Mouse (Mus musculus) cerebellum, postnatal 25 days (tissue): ENCODE results near the gene 4921524J17Rik.
A peak's percentile ranks its signal among the peaks of the same experiment; 100 is the strongest.

Experiments
- DNase-seq, 2 experiments: peaks; one replicate each; pipeline ENCODE4 v3.0.0; 2021; ENCODE audit warnings: mixed read lengths in 2 of 2

The 4921524J17Rik gene

DNA sequence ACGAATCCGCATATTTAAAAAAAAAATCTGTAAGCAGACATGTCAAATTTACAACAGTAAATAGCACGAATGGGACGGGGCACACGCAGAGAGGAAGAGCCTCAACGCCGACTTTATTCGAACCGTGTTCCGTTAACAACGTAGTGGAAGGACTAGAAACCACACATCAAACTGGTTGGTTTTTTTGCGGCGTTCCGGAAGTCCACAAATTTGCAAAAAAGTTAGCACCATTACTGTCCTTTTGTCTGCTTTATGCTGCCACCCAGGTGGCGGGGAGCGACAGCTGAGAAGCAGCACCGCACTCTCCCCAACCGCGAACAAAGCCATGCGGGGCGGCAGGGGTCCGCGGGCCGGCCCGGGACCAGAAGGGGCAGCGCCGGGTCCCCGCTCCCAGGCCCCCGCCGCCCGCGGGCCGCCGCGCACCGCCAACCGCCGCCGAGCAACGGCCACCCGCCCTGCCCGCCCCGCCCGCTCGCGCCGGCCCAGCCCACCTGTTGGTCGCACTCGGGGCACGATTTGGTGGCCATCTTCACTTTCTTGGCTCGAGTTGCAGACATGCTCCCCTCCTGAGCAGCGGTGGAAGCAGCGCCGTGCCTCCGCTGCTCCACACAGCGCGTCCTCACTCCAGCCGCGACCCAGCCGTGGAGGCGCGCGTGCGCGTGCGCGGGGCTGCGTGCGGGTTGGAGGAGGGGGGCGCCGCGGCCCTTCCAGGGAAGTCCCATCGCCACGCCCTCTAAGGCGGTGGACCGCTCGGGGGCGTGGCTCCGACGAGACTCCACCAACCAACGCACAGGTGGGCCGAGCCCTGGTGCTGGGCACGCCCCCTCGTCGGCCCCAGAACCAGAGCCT is at the start of gene 4921524J17Rik:
Gene 4921524J17Rik (minus strand): TSS at position 666 of the 849 bp plus-strand sequence.
- DNase-seq, result peak; percentile 95 to 98

DNA sequence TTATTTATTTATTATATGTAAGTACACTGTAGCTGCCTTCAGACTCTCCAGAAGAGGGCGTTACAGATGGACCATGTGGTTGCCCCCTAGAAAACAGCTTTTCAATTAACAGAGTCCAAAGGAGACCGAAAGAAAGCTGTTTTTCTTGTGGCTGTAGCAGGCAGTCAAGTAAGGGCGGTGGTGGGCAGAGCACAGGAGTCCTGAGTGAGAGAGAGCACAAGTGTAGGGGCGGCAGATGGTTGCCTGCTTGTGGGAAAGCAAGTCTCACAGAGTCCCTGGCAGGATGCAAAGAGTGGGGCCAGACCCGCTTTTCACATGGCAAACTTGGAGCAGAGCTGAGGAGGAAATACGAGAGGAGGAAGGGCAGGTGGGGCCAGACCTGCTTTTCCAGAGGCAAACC is 49.8 kb upstream of the 4921524J17Rik start:
- DNase-seq, result no peak

- DNase-seq, result peak; percentile 48 to 55
Observed at GRCm38 (mm10) chr8:85481900-85482299, 49.3 kb upstream of the 4921524J17Rik start.

- DNase-seq, result no peak
Observed at GRCm38 (mm10) chr8:85479710-85480109, 47.1 kb upstream of the 4921524J17Rik start.

DNA sequence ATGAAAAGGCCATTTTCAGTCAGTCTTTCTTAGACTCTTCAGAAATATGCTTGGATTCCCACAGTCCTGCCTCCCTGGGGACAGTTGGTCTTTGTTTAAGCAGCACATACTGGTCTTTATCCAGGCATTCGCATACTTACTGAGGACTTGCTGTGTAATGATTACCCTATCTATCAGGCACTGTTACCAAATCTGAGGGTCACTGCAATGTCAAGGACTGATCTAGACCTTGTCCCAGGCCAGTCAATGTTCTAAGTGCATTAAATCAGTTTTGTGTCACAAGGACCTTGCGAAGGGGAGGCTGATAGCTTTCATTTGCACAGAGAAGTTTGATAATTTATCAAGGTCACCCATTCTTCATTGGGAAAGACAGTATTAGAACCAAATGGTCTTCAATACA is 45.8 kb upstream of the 4921524J17Rik start:
- no peak for DNase-seq

- DNase-seq, result no peak
Observed at GRCm38 (mm10) chr8:85476970-85477545, 44.4 kb upstream of the 4921524J17Rik start.

DNA sequence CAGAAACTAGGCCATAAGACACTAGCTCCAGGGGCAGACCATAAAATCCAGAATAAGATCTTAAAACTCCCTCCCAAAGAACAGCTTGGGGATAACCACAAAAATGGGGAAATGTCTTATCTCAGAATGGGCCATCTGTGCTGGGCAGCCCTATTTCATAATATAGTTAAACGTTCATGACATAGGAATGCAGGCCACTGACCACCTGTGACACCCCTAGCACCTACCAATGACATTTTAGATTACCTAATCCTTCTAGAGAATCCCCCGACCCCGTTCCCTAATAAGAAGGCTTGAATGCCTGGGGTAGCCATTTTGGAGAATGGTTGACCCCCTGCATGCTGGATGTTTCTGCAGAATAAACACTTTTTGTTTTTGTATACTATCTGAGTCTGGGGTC is 42.3 kb upstream of the 4921524J17Rik start:
- DNase-seq, result no peak

DNA sequence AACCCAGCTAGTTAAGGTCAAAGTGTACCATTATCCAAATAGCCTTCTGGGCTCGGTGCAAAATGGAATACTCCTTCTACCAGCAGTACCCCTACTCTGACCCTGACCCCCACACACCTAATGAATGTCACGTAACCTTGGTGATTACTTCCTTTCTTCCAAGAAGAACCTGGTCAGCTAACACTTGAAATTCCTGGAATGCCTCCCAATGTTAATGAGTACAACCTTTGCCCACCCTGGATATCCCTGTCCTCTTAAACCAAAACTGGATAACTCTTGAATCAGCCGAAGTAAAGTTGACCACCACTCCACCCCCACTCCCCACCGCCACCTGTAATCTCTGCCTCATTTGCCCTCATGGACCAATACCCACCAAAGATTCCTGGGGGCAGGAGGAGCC is 40.6 kb upstream of the 4921524J17Rik start:
- no peak for DNase-seq

DNA sequence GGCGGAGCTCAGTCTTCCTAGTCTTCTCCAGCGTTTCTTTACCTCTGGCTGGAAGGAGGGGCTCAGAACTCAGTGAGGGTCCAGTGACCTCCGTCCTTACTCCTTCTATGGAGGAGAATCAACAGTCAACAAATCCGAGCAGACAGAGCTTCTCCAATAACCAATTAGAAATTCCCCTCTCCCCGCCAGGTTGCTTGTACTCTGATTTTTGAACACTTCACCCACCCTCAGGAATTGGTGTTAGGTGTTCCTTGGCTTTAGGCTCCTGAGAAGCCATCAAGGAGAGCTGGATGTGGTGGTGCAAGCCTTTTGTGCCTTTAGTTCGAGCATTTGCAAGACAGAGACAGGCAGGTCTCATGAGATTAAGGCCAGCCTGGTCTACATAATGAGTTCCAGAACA is 40.2 kb upstream of the 4921524J17Rik start:
- no peak for DNase-seq

DNA sequence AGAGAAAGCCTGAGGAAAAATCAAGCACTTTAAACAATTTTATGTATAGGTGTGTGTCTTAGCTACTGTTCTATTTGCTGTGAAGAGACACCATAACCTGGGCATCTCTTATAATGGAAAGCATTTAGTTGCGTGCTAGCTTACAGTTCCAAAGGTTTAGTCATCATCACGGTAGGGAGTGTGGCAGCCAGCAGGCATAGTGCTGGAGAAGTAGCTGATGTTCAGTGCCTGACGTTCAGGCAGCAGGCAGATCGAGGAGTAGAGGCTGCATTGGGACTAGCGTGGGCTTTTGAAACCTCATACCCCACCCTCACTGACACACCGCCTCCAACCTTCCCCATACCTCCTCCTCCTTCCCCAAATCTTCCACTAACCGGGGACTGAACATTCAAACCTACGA is 38.1 kb upstream of the 4921524J17Rik start:
- DNase-seq, result no peak

GRCm38 (mm10) chr8:85466056-85466455 is 33.4 kb upstream of the 4921524J17Rik start:
- DNase-seq, result no peak

DNA sequence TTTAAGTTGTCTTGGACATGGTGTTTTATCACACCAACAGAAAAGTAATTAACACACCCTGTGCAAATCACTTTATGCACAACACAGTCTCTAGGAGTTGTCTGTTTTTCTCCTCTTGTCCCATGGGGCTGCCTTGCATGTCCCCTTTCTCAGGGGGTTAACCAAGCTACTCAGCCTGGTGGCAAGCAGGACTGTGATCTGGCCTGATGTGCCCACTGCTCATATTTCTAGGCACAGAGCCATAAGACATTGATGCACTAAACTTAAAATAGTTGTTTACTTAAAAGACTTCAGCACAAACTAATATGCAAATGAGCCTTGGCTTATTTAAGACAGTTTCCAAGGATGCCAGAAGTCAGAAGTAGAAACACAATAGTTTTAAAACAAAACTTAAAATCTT is 31.7 kb upstream of the 4921524J17Rik start:
- DNase-seq, result no peak

DNA sequence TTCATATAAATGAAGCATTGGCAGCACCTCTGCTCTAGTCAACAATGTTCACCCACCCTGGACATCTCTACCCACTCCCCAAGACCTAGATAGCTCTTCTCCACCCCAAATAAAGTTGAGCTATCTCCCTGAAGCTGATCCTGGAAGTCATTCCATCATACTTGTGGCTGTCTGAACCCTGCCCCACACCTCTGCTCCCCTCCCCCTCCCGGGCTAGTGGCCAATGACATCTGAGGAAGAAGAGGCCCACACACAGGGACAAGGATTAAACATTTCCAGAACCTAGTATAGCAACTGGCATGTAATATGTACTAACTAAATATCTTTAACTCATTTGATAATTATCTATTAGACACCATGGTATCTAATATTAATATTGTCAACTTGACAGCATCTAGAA is 29.8 kb upstream of the 4921524J17Rik start:
- DNase-seq, result no peak

GRCm38 (mm10) chr8:85461377-85461776 is 28.7 kb upstream of the 4921524J17Rik start:
- DNase-seq, result peak in 1 of 2 experiments; percentile 6

DNA sequence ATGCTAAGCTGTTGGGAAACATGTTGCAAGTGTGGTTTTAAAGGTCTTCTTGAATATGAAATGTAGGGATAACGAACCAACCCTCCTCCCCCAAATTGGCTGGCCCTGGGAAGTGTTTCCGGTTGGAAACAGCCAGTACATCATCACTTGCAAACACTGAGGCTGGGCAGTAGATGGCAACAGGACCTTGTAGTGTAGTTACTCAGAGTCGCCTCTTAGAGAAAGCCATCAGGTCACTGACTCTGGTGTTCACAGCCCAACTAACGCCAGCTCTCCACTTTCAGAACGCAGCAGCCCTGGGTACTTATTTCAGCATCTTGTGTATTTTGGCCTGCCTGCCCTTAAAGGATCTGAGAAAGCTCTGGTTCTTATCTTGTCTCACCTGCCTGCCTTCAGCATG is 28.2 kb upstream of the 4921524J17Rik start:
- DNase-seq, result no peak

DNA sequence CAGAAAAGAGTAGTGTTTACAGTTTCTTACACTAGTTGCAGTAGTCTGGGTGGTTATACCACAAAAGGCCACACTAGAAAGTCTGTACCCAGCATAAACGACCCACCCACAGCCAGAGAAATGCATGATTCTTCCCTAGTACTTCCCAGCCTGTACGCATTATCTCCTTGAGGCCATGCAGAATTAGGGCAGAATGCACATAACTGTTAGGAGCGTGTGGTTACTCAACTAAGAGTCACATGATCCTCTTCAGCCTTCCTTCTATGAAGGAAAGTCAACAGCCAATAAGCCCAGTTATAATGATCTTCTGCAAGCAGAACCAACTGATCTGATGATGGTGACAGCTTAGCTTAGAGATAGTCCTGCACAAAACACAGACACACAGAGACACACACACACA is 26.9 kb upstream of the 4921524J17Rik start:
- no peak for DNase-seq

DNA sequence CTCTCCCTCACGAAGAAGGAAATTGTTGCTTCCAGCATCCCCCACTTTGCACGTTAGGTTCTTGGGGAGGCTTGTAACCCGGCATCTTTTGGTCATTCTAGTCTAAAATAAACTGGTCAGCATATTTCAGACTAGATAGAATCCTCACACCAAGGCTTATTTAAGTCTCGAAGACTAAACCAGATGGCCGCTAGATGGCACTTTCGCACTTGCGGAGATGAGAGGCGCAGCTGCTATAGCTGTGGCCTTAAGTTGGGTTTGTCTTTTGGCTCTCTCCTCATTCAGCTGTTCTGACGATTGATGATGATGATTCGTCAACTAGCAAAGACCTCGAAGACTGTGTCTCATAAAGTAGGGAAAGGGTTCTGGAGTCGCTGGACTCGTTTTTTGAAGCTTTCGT is 23.9 kb upstream of the 4921524J17Rik start:
- DNase-seq, result peak; percentile 47 to 80

DNA sequence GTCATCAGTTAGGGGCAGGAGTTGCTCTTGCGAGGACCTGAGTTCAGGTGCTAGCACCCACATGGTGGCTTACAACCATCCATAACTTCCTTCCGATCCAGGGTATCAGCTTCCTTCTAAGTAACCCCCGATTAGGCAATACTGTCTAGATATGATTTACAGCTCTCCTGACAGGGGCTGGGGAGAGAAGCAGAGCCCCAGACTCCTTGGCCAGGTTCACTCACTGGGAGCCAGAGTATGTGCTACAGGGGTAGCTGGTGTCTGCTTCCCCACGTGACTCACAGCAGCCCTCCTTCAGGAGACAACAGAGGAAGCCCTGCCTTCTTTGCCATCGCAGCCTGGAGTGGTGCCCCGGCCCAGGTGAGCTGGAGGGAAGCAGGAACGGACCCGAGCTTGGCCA is 22.1 kb upstream of the 4921524J17Rik start:
- no peak for DNase-seq

DNA sequence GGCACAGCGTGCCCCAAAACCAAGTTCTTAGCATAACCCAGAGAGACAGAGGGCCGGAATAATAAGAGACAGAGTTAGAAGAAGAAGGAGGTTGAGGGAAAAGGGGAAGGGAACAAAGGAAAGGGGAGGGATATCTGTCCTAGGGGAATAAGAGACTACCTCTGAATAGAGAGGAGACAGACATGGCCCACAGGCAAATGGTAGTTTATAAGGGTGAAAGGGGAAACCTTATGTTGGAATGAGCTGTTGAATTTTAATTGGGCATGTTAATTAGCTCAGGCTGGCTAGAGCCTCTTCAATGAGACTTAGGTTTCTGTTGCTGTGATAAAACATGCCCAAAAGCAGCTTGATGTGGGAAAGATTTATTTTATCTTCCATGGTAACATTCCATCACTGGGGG is 20.6 kb upstream of the 4921524J17Rik start:
- DNase-seq, result no peak

DNA sequence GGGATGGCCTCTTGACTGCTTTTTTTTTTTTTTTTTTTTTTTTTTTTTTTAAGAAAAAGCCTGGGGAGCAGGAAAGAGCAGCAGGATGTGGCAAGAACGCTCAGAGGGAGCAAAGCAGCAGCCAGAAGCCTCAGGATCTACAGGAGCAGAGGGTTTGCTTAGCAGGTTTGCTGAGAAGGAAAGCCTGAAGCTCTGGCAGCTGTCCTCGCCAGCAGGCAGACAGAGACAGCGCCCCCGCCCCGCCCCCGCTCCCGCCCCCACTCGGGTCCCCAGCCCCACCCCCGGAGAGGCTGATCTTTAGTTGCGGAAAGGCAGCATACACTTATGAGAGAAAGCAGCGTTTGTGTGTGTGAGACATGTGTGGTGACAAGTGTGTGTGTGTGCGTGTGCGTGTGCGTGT is 19.7 kb upstream of the 4921524J17Rik start:
- DNase-seq, result peak in 1 of 2 experiments; percentile 12

- no peak for DNase-seq
Observed at GRCm38 (mm10) chr8:85450335-85450734, 17.7 kb upstream of the 4921524J17Rik start.

GRCm38 (mm10) chr8:85445936-85446685 is 13.5 kb upstream of the 4921524J17Rik start:
- DNase-seq, result no peak

- no peak for DNase-seq
Observed at GRCm38 (mm10) chr8:85444092-85444491, 11.5 kb upstream of the 4921524J17Rik start.

DNA sequence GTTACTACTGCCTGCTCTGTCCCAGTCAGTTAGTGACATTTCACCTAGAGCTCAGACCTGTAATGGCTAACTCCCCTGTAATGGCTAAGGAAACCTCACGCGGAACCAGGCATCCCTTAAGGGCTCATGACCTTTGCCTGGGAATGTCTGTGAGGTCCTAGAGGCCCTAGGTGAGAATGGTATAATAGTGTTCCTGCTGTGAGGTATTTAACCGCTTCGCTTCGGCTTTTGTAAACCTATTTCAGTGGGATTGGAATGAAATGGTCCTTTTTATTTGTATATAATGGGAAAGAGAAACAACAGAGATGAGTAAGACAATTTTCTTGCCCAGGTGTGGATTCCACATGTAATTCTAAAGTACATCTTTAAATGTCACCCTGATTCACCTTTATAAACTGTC is 8.9 kb upstream of the 4921524J17Rik start:
- no peak for DNase-seq
